Mouse (Mus musculus): Measurements from ENCODE around the gene Ntn4. TPM values are rescaled to one million over a fixed set of nuclear protein-coding genes. Genes with fewer than 3 reads are reported as not detected.

Ntn4 gene
- polyA plus RNA-seq, 1 experiment from 2014 or later: 1.2 TPM

DNA sequence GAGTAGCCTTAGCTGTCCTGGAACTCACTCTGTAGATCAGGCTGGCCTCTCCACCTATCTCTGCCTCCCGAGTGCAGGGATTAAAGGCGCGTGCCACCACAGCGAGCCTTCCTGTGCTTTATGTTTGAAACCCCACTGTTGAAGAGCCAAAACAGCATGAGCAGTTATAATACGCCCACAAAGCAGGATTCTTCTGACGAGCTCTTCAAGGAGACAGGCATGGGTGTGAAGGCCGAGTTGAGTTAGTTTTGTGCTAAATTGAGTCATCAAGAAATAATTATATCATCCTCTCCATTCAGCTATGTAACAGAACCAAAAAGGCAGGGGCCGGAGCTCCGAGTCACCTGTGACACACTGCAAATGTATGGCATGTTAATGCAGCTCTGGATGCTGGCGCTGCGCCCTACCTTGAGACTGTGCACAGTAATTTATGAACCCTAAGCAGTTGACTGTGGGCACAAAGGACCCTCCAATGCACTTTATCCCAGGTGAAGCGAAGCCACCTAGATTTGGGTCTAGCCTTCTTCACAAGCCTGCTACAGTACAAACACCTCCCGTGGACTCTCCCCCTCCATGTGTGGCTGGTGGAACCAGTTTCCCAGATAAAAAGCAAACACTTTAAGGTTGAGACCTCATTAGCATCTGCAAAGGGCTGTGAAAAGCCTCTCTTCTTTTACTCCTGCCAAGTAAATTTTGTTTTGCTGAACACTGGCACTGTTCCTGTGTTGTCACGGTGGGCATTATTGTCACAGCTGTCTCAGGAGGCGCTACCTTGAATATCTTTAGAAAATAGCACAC, 142.9 kb downstream of the Ntn4 start:
- no peaks in the 10 kb centered on the region for H3K36me3 ChIP-seq
- H3K27me3 ChIP-seq: no peaks in the 10 kb centered on the region
- H3K4me3 ChIP-seq: no peak overlapping the region
- no peak for ATAC-seq (ENCODE audit: low FRiP score)
- 67% methylated on average over 15 of the region's 15 CpGs for WGBS
- no peak overlapping the region for H3K9ac ChIP-seq
- peaks cover 3% of the 10 kb centered on the region; the same call in 1 of the 2 replicates for H3K4me1 ChIP-seq (replicated peaks)
- no peak overlapping the region for H3K27ac ChIP-seq
- no peak overlapping the region for H3K4me2 ChIP-seq
- H3K9me3 ChIP-seq: no peaks in the 10 kb centered on the region

Other genes starting within 250 kb of the Ntn4 start
- 98.4 and 101 TPM in 2 replicates for gene Lta4h, start 187.3 kb upstream of the Ntn4 start, polyA plus RNA-seq (2015; fragmentation: Nextera tagmentation; extraction: Ambion mirVana)
- not detected in 2 replicates for gene Hal, start 151.9 kb upstream of the Ntn4 start, polyA plus RNA-seq (2015; fragmentation: Nextera tagmentation; extraction: Ambion mirVana)
- gene Amdhd1, start 100.6 kb upstream of the Ntn4 start, polyA plus RNA-seq (2015; fragmentation: Nextera tagmentation; extraction: Ambion mirVana): 0.08 and 0.09 TPM in 2 replicates
- 0.27 TPM in 2 replicates for gene Ccdc38, start 100.0 kb upstream of the Ntn4 start, polyA plus RNA-seq (2015; fragmentation: Nextera tagmentation; extraction: Ambion mirVana)
- 80.6 and 84.7 TPM in 2 replicates for gene Snrpf, start 51.0 kb upstream of the Ntn4 start, polyA plus RNA-seq (2015; fragmentation: Nextera tagmentation; extraction: Ambion mirVana)
- 0.68 and 0.91 TPM in 2 replicates for gene Usp44, start 190.9 kb downstream of the Ntn4 start, polyA plus RNA-seq (2015; fragmentation: Nextera tagmentation; extraction: Ambion mirVana)